Mouse (Mus musculus): ENCODE measurements around the gene Olfr1291-ps1. TPM values are rescaled to one million over a fixed set of nuclear protein-coding genes. Genes with fewer than 3 reads are reported as not detected.

Gene Olfr1291-ps1
- polyA plus RNA-seq, 1 experiment: not detected

GRCm38 (mm10) chr2:111540191-111540590 is 43.2 kb downstream of the Olfr1291-ps1 start, which contains the start of gene Olfr1294:
Gene Olfr1294 (minus strand): TSS chr2:111540291.
- TF ChIP-seq CTCF (conservative IDR thresholded peaks at IDR 0.05; ENCODE audit: insufficient read depth, insufficient read length, low read depth, low read length) (no peak), POLR2A (IDR thresholded peaks at IDR 0.05; ENCODE audit: low read depth, low read length) (no peak)
- Histone ChIP-seq H3K27ac (ENCODE audit: insufficient read depth, low read depth, low read length) (no peak within 1 kb of the TSS), H3K4me1 (ENCODE audit: control insufficient read depth, insufficient read depth, low read length) (no peaks in the 10 kb centered on the region)

More at GRCm38 (mm10) chr2:111540191-111540590, 43.2 kb downstream of the Olfr1291-ps1 start, which contains the start of gene Olfr1294:
- WGBS: 38% methylated on average over 1 of the region's 1 CpGs
- no peaks in the 10 kb centered on the region for H3K27me3 ChIP-seq (replicated peaks; ENCODE audit: control insufficient read depth, insufficient read depth, low read length)
- no peak within 1 kb of the TSS for H3K4me3 ChIP-seq (ENCODE audit: insufficient read depth, low read depth, low read length)
- DNase-seq: no peak
- no peaks in the 10 kb centered on the region for H3K36me3 ChIP-seq (ENCODE audit: control insufficient read depth, insufficient read depth, low read length)

Other genes with a start within 250 kb of the Olfr1291-ps1 start
- gene Olfr1276, start 242.7 kb upstream of the Olfr1291-ps1 start, polyA plus RNA-seq (2012; rRNA removed): not detected in 2 replicates
- not detected in 2 replicates for gene Olfr1277, start 223.1 kb upstream of the Olfr1291-ps1 start, polyA plus RNA-seq (2012; rRNA removed)
- not detected in 2 replicates for gene Olfr1278, start 207.0 kb upstream of the Olfr1291-ps1 start, polyA plus RNA-seq (2012; rRNA removed)
- gene Olfr1279, start 196.5 kb upstream of the Olfr1291-ps1 start, polyA plus RNA-seq (2012; rRNA removed): not detected in 2 replicates
- not detected in 2 replicates for gene Olfr1280, start 183.2 kb upstream of the Olfr1291-ps1 start, polyA plus RNA-seq (2012; rRNA removed)
- gene Olfr1281, start 170.7 kb upstream of the Olfr1291-ps1 start, polyA plus RNA-seq (2012; rRNA removed): not detected in 2 replicates
- not detected in 2 replicates for gene Olfr1282, start 161.1 kb upstream of the Olfr1291-ps1 start, polyA plus RNA-seq (2012; rRNA removed)
- gene Olfr1283, start 130.4 kb upstream of the Olfr1291-ps1 start, polyA plus RNA-seq (2012; rRNA removed): not detected in 2 replicates
- not detected in 2 replicates for gene Olfr1284, start 121.7 kb upstream of the Olfr1291-ps1 start, polyA plus RNA-seq (2012; rRNA removed)
- not detected in 2 replicates for gene Olfr1286, start 74.1 kb upstream of the Olfr1291-ps1 start, polyA plus RNA-seq (2012; rRNA removed)
- not detected in 2 replicates for gene Olfr1287, start 48.0 kb upstream of the Olfr1291-ps1 start, polyA plus RNA-seq (2012; rRNA removed)
- gene Olfr1288, start 23.1 kb upstream of the Olfr1291-ps1 start, polyA plus RNA-seq (2012; rRNA removed): not detected in 2 replicates
- gene Olfr1289, start 16.4 kb upstream of the Olfr1291-ps1 start, polyA plus RNA-seq (2012; rRNA removed): not detected in 2 replicates
- gene Olfr1290, start 3.4 kb upstream of the Olfr1291-ps1 start, polyA plus RNA-seq (2012; rRNA removed): not detected in 2 replicates
- gene Olfr1293-ps, start 28.0 kb downstream of the Olfr1291-ps1 start, polyA plus RNA-seq (2012; rRNA removed): not detected in 2 replicates
- not detected in 2 replicates for gene Olfr1294, start 43.1 kb downstream of the Olfr1291-ps1 start, polyA plus RNA-seq (2012; rRNA removed)
- not detected in 2 replicates for gene Olfr1295, start 72.5 kb downstream of the Olfr1291-ps1 start, polyA plus RNA-seq (2012; rRNA removed)
- not detected in 2 replicates for gene Olfr1297, start 129.3 kb downstream of the Olfr1291-ps1 start, polyA plus RNA-seq (2012; rRNA removed)
- not detected in 2 replicates for gene Olfr1298, start 152.0 kb downstream of the Olfr1291-ps1 start, polyA plus RNA-seq (2012; rRNA removed)
- gene Olfr1299, start 164.2 kb downstream of the Olfr1291-ps1 start, polyA plus RNA-seq (2012; rRNA removed): not detected in 2 replicates

All from kidney, adult 2 months (tissue).